Mouse (Mus musculus): Measurements from ENCODE around the gene Fstl3. TPM values are rescaled to one million over a fixed set of nuclear protein-coding genes. Genes with fewer than 3 reads are reported as not detected.
"Not testable (repeated sequence)": the region's sequence is repeated elsewhere in the genome, so short reads cannot be mapped to it uniquely, and the experiment has no call there.

Fstl3 gene
- total RNA-seq, 1 experiment from 2014 or later, result 2.0 TPM

DNA sequence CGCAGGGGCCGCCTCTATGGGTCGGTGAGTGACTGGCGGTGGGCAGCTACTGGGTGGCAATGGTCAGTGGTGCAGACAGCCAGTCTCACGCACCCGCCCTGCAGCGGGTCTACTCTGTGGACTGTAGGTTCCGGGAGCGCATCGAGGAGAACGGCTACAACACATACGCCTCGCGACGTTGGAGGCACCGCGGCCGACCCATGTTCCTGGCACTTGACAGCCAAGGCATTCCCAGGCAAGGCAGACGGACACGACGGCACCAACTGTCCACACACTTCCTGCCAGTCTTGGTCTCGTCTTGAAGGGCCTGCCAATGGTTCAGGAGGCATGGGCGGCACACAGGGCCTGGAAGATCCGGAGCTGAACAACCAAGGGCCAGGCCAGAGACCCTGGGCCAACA lies 20.4 kb upstream of the Fstl3 start:
- ATAC-seq (replicated peaks; ENCODE audit: insufficient number of reproducible peaks, low FRiP score, low TSS enrichment, poor library complexity, severe bottlenecking), result no peak

DNA sequence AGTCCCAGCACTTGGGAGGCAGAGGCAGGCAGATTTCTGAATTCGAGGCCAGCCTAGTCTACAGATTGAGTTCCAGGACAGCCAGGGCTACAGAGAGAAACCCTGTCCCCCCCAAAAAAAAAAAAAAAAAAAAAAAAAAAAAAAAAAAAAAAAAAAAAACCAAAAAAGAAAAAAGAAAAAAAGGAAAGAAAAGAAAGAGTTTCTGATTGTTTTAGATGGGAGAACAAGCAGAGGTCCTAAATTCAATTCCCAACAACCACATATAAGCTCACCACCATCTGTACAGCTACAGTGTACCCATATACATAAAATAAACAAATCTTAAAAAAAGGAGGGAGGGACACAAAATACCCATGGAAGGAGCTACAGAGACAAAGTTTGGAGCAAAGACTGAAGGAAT lies 17.4 kb upstream of the Fstl3 start:
- ATAC-seq (replicated peaks; ENCODE audit: insufficient number of reproducible peaks, low FRiP score, low TSS enrichment, poor library complexity, severe bottlenecking), result not testable (repeated sequence)

DNA sequence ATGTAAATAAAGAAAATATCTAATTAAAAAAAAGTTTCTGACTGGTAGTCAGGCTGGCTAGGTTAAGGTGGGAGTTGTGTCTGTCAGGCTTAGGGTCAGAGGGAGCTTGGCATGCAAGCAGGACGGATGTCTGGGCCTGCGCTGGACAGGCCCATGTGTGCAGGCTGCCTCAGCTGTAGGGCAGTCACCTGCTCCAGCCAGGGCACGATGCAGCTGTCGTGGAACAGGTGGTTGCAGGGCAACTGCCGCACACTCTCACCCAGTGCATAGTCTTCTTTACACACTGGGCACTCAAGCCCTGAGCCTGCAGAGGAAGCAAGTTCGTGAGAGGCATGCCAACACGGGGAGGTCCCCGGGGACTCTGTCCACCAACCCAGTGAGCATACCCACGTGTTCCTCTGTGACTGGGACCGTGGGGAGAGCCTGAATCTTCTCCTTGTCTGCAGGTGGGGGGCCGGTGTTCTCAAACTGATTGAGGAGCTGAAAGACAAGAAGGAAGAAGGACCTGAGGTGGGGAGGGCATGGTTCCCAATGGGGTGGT lies 16.4 kb upstream of the Fstl3 start:
- ATAC-seq (replicated peaks; ENCODE audit: insufficient number of reproducible peaks, low FRiP score, low TSS enrichment, poor library complexity, severe bottlenecking), result no peak

DNA sequence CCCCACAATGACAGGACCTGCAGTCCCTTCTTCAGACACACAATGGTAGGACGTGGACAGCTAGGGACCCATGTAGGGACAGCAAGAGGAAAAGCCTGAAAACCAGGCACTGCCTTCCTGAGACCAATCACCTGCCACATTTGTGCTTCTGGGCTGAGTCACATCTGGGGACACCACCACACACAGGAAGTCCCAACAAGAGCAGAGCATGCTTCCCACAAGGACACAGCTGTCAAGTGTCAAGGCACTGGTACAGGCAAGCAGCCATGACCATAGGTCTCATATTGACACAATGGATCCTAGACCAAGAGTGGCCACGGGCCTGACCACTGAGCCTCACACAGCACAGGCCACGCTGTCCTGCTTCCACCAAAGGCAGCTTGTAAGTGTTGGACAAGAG lies 14.2 kb upstream of the Fstl3 start:
- no peak for ATAC-seq (replicated peaks; ENCODE audit: insufficient number of reproducible peaks, low FRiP score, low TSS enrichment, poor library complexity, severe bottlenecking)

DNA sequence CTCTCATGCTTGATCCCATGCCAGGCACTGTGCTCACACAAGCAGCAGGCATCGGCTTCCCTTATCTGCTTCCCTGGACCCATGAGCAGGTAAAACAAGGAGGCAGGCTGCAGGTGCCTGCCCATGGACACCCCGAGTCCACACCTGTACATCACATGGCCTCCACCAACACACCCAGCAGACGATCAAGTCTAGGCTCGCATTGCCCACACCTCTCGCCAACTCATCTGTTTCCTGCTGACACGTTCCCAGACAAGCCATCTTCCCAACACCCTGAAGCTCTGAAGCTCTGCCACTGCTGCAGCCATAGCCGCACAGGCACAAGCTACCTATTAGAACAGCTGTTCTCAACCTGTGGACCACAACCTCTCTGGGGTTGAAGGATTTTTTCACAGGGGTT lies 12.8 kb upstream of the Fstl3 start:
- no peak for ATAC-seq (replicated peaks; ENCODE audit: insufficient number of reproducible peaks, low FRiP score, low TSS enrichment, poor library complexity, severe bottlenecking)

DNA sequence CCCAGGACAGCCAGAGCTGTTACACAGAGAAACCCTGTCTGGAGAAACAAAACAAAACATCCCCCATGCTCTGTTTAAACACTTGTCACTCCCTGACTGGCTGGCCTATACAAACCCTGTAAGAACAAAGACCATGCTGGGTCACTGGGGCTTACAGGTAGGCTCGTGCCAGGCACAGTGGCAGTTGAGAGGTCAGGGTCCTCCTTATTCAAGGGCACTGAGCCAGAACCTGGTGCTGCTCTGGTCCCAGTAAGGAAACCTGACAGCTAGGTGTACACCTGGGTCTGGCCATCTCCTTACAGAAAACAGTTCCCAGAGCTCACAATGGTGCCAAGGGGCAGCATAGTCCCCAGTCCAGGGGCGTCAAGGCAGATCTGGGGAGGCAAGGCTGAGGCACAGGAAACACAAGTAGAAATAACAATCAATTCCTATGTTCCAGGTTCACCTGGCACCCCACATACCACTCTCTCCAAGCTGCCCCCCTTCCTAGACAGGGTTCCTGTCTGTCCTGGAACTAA lies 11.8 kb upstream of the Fstl3 start:
- no peak for ATAC-seq (replicated peaks; ENCODE audit: insufficient number of reproducible peaks, low FRiP score, low TSS enrichment, poor library complexity, severe bottlenecking)

DNA sequence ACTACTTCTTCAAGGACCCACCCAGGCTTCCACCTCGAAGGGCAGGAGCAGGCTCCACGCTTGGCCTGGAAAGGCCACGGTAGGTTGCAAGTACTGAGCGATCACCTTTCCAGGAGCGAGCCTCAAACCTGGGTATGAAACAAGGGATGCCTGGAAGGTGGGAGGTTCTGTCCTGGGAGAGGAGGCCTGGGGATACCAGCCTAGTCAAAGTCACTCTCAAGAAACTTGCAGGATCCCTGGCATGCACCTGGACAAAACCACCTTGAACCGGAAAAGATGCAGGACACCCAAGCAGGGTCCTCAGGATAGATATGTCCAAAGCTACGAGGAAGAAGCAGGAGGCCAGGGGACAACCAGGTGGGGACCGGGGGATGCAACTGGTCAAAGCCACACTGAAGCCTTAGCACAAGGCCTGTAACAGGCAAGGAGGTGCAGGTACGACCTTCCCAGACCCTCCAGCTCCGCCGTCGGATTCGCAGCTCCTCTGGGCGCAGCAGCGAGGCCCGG lies 11.0 kb upstream of the Fstl3 start:
- no peak for ATAC-seq (replicated peaks; ENCODE audit: insufficient number of reproducible peaks, low FRiP score, low TSS enrichment, poor library complexity, severe bottlenecking)

DNA sequence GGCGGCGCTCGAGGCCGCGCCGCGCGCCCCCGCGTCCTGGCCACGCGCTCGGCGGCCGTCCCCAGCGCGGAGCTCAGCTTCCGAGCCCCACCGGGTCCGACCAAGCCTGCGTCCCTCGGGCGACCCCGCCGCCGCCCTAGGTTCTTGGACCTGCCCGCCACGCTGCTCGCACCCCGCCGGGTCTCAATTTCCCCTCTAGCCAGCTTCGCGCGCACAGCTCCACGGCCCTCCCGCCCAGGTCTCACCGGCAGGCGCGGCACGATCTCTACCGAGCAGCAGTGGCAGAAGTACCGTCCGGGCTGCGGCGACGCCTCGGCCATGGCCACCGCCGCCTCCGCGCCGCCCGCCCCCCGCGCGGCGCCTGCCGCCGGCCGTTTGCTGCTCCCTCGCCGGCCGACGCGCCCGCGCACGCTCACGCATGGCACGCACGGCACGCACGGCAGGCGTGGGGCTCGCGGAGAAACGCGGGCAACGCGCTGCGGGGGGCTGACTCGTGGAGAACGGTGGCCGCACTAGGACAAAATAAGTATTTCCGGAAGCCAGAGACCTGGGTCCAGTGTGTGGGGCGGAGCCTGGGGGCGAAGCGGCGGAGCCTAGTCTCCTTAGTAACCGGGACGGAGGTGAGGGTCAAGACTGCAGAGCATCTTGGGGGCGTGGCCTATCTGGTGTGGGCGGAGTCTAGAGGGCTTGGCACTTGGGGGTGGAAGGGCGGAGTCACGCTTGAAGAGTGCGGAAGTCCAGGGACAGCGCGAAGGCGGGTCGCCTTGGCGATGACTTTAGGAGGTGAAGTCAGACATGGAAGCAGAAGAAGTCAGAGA lies 10.4 kb upstream of the Fstl3 start, which contains the start of gene Rnf126:
Rnf126 (minus strand) TSS at position 445 of the 818 bp plus-strand sequence.
- ATAC-seq (replicated peaks; ENCODE audit: insufficient number of reproducible peaks, low FRiP score, low TSS enrichment, poor library complexity, severe bottlenecking), result peak; percentile 92

DNA sequence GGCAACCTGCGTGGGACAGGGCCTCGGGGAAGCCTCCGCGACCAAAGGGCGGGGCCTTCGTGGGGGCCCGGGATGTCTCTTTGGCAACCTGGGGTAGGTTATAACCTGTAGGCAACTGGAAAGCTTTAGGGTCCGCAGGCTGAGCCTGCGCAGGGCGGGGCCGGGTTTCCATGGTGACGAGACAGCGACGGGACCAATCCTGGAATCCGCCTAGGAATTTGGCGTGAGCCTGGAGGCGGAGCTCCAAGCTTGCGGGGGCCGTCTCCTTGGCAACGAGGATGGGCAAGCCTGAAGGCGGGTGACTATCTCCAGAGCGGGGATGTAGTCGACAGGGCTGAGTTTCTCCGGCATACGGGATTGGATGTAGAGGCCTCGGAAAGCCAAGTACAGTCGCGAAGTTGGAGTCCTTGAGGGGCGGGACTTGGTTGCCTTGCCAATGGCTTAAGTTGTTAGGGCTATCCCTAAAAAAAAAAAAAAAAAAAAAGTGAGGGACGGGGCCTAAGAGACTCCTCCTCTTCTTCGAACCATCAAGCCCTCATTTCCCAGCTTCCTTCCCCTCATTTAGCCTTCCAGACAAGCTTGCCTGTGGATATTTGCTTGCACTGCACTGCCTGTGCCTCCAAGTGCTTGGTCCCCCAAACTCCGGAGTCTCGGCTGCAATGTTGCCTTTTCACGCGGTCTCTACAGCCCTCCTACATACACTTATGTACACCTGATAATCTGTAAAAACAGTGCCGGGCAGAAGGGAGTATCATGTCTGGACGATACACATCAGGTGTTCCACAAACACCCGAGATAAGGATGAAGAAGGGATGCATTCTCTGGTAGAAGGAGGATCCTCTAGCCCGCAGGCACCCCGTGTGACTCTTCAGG lies 9.5 kb upstream of the Fstl3 start:
- peak; percentile 14; the same call in 1 of the 2 replicates for ATAC-seq (replicated peaks; ENCODE audit: insufficient number of reproducible peaks, low FRiP score, low TSS enrichment, poor library complexity, severe bottlenecking)

DNA sequence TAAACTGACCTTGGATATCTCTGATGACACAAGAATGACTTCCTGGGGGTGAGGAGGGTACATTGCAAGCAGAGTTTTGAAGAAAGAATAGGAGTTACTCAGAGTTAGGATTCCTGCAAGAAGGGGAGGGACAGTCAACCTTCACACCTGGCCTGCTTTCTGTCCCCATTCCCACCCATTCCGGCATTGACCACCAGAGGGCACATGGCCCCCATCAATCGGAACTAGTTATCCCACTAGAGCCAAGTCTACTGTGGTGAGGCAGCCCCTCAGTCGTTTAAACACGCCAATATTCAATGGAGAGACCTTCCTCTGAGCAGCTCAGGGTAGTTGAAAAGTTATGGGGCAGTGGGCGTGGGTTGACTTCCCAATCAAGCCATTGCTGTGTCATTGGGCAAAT lies 8.7 kb upstream of the Fstl3 start:
- no peak for ATAC-seq (replicated peaks; ENCODE audit: insufficient number of reproducible peaks, low FRiP score, low TSS enrichment, poor library complexity, severe bottlenecking)

DNA sequence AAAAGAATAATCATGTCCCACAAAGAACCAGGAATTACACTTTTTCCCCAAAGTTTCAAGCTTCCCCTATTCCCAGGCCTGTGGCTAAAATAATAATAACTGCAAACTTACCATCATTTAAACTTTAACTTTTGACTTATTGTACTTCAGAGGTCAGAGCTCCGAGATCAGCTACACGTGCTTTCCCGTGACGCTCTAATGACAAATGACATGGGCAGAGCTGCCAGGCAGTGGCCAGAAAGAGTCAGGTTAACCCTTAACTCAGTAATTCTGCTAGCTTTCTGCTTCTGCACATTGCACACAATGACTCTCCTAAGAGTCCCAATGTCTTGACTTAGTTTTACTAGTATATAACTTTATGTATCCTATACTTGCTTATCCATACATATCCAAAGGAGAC lies 7.7 kb upstream of the Fstl3 start:
- no peak for ATAC-seq (replicated peaks; ENCODE audit: insufficient number of reproducible peaks, low FRiP score, low TSS enrichment, poor library complexity, severe bottlenecking)

DNA sequence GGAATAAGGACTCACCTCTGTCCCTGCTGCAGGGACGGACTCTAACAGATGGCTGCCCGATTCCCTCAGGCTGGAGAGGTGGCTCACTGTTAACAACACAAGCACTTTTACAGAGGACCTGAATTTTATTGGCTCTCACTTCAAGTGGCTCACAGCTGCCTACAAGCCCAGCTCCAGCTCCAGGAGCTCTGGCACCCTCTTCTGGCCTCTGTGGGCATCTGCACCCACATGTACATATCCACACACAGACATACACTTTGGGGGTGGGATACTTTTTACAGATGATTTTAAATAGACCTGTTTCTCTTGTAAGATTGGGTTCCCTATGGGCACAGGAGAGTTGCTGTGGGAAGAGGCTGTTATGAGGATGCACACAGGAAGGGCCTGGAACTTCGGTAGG lies 4.8 kb upstream of the Fstl3 start:
- no peak for ATAC-seq (replicated peaks; ENCODE audit: insufficient number of reproducible peaks, low FRiP score, low TSS enrichment, poor library complexity, severe bottlenecking)

DNA sequence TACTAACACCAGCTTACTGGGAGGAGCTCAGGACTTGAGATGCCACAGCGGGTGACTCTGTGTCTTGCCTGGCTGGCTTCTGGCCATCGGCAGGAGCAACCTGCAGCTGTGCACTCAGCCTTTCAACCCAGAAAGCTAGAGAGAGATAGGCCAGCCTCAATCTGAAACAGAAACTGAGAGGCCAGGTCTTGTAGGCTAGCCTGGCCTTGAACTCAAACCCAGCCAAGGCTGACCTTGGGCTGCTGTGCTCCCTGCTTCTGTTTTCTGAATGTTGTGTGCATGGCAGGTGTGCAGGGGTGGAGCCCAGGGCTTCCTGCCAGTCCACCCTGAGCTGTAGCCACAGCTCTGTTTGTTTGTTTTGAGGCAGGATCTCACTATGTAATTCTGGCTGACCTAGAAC lies 3.9 kb upstream of the Fstl3 start:
- no peak for ATAC-seq (replicated peaks; ENCODE audit: insufficient number of reproducible peaks, low FRiP score, low TSS enrichment, poor library complexity, severe bottlenecking)

DNA sequence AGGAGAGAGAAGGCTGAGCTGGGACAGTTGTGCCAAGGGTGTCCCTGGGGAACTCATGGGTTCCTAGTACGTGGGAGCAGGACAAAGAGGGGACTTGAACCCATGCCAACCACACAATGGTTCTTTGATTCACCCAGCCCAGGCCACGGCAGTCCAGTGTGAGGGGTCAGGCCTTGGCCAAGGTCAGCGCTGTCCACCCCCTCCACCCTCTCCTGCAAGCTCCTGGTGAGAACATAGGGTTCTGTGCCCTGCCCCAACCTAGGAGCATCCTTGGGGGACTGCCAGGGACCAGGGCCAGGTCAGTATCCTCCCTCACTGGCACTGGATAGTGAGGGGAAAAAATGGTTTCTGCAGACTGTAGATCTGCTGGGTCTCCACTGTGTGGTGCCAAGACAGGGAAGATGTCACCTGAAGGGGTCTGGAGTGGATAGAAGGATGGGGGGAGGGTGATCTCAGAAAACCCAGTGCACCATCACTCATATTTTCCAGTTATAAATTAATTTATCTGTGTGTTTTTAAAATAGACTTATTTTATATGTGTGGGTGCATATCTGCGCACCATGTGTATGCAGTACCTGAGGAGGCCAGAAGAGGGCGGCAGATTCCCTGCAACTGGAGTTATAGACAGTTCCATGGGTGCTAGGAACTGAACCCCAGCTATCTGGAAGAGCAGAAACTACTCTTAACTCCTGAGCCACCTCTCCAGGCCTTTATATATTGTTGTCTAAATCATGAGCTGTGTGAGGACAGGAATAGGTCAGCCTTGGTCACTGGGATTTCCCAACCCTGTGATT lies 2.4 kb upstream of the Fstl3 start:
- ATAC-seq (replicated peaks; ENCODE audit: insufficient number of reproducible peaks, low FRiP score, low TSS enrichment, poor library complexity, severe bottlenecking), result no peak

DNA sequence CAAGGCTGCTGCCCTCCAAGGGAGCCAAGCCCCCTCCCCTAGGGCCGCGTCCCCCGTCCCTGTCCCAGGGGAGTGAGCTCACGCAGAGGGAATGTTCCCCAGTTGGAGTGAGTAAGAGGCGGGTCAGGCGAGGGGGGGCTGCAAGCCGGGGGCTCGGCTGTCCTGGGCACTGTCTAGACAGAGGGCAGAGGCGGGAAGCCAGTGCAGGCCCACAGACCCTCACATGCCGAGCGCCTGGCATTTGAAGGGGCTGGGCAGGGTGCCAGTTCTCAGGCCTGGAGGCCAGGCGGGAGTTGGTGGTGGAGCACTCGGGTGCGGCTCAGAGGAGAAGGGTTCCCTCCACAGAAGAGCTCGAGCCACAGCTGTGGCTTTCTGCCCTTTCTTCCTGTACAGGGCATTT lies 934 bp downstream of the Fstl3 start:
- ATAC-seq (replicated peaks; ENCODE audit: insufficient number of reproducible peaks, low FRiP score, low TSS enrichment, poor library complexity, severe bottlenecking), result no peak

DNA sequence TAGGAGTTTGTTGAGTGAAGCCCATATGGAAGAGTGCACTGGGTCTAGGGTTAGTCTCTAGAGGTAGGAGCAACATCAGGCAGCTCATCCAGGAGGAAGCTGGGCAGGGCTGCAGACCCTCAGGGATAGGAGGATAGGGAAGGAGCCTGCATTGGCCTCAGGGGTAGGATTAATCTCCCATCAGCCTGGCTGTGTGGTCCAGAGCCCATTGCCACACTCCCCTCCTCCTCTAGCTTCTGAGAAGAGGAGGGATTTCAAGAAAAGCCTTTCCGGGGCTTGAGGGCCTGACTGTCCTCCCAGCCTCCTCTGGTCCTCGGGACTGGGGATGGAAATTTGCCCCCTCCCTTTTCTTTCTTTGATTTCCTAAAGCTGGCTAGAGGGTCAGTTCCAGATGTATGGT lies 2.1 kb downstream of the Fstl3 start:
- no peak for ATAC-seq (replicated peaks; ENCODE audit: insufficient number of reproducible peaks, low FRiP score, low TSS enrichment, poor library complexity, severe bottlenecking)

DNA sequence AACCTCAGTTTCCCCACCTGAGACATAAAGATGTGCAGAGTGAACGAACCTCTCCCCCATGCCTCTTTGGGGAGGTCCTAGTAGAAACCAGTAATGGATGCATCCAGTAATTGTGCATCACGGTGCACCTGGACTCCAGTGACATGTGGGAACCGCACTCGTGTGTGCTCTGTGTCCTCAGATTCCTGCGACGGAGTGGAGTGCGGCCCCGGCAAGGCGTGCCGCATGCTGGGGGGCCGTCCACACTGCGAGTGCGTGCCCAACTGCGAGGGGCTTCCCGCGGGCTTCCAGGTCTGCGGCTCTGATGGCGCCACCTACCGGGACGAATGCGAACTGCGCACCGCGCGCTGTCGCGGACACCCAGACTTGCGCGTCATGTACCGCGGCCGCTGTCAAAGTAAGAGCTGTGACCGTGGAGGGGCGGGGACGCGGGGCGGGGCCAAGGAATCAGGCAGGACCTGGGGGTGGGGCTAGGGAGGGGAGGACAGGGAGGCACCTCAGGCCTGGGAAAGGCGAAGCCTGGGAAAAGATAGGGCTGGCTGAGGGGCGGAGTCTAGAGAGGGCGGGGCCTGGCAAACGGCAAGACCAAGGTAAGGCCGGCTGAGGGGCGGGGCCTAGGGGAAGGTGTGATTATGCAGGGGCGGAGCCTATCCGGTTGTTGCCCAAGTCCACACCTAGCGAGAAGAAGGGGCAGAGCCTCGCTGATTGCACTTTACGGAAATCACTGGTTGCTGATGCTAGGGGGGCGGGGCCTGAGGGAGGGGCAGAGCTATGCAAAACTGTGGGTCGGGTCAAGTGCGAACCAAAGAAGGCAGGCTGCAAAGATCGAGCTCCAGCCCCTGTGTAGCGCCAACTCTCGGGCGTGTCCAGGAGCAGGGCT lies 3.0 kb downstream of the Fstl3 start:
- peak; percentile 79 for ATAC-seq (replicated peaks; ENCODE audit: insufficient number of reproducible peaks, low FRiP score, low TSS enrichment, poor library complexity, severe bottlenecking)

DNA sequence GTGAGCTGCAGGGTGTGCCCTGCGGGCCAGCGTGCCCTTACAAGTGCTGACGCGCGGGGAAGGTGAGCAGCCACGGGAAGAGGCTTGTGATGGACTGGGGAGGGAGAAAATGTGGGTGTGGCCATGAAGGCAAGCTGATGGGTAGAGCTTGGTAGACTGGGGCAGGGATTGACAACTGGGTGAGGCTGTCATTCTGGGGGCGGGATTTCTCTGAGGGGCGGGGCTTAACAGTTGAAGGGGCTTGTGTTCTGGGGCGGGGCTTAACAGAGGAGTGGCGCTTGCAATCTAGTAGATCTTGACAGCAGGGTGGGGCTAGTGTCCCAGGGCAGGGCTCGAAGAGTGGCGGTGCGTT lies 3.6 kb downstream of the Fstl3 start:
- ATAC-seq (replicated peaks; ENCODE audit: insufficient number of reproducible peaks, low FRiP score, low TSS enrichment, poor library complexity, severe bottlenecking), result no peak; the same call in 1 of the 2 replicates
